14 mouse cellular contexts compared by ENCODE assay signal in the genomic region with DNA sequence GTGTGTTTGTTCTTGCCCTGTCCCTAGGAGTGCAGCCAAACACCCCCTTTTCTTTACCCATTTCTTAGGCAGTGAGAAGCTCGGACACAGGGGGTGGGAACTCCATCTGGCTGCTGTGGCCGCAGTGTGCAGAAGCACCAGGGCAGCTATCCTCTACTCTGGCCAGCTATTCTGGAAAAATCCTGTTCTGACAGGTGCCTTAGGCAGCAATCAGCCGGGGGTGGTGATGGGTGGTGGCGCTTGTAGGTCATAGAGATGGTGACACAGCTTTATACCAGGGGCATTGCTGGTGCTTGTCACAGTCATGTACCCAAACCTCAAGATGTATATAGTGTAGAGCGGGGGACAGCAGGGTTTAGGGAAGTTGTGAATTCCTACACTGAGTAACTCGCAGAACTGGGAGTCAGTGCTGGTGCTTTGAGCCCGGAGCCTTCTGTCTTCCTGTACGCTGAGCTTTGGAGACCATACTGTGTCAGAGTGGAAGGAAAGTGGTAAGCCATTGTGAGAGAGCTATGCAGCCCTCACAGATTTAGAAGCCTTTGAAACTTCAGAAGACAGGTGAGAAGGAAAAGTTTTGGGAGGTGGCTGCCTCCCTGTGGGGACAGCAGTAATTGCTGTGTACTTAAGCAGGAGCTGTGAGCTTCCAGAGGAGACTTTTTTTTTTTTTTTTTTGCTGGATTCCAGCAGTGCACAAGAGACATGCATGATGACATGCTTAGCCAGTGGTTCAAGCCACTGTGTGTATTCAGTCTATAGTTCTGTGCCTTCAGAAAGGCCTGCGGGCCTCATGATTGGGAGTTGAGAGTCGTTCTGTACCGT. TPM values are rescaled to one million over a fixed set of nuclear protein-coding genes. Genes with fewer than 3 reads are reported as not detected.
DNase-seq lines count a peak whose midpoint lies in the region; ATAC-seq and TF ChIP-seq lines count a peak whose summit lies in the region.
"Had no signal": no experiment of that assay in that cellular context is flagged by ENCODE, and none has a peak within 500 bp of the region (broad histone marks: within the 10 kb centered on the region; RNA-seq: fewer than 3 reads in every experiment).

No protein-coding gene starts in this region.

- peak; percentile 12; the same call in 1 of the 2 replicates for TF ChIP-seq CTCF in forebrain, postnatal 0 days (IDR thresholded peaks at IDR 0.05; ENCODE audit: low read depth)

- no peak overlapping the region for H3K27ac ChIP-seq in forebrain, postnatal 0 days (ENCODE audit: low read depth, low read length)
- no peak overlapping the region for H3K27ac ChIP-seq in forebrain, embryonic 10.5 days
- H3K27ac ChIP-seq in kidney, embryonic 15.5 days, result peak overlapping the region; percentile 45; the same call in 1 of the 2 replicates
- no peak overlapping the region for H3K27ac ChIP-seq in ES-E14 (ENCODE audit: insufficient read depth, low read depth, low read length, poor library complexity, severe bottlenecking)
- H3K27ac ChIP-seq in liver, embryonic 12.5 days, result no peak overlapping the region
- H3K27ac ChIP-seq: hindbrain, embryonic 13.5 days; liver, embryonic 14.5 days; neural tube, embryonic 12.5 days had no signal

- peaks cover 13% of the 10 kb centered on the region for H3K4me1 ChIP-seq in forebrain, postnatal 0 days (ENCODE audit: insufficient read depth)
- H3K4me1 ChIP-seq in forebrain, embryonic 10.5 days, result peaks cover 74% of the 10 kb centered on the region
- peaks cover 55% of the 10 kb centered on the region for H3K4me1 ChIP-seq in kidney, embryonic 15.5 days
- H3K4me1 ChIP-seq in ES-E14 (ENCODE audit: control insufficient read depth in 2 of 2, insufficient read depth in 2 of 2, low read length in 2 of 2, poor library complexity in 1 of 2), result peaks cover 8 to 22% of the 10 kb centered on the region in 2 experiments
- H3K4me1 ChIP-seq in liver, embryonic 12.5 days, result peaks cover 58% of the 10 kb centered on the region

- no peak overlapping the region for H3K4me2 ChIP-seq in forebrain, postnatal 0 days (ENCODE audit: low read depth)
- no peak overlapping the region for H3K4me2 ChIP-seq in kidney, embryonic 15.5 days
- no peak overlapping the region for H3K4me2 ChIP-seq in liver, embryonic 12.5 days
- H3K4me2 ChIP-seq: hindbrain, embryonic 13.5 days; neural tube, embryonic 12.5 days had no signal

- H3K27me3 ChIP-seq in forebrain, postnatal 0 days (ENCODE audit: insufficient read depth, low read length), result no peaks in the 10 kb centered on the region
- H3K27me3 ChIP-seq in forebrain, embryonic 10.5 days (ENCODE audit: poor library complexity, severe bottlenecking), result no peaks in the 10 kb centered on the region
- H3K27me3 ChIP-seq in kidney, embryonic 15.5 days, result no peaks in the 10 kb centered on the region
- H3K27me3 ChIP-seq in liver, embryonic 12.5 days (replicated peaks), result no peaks in the 10 kb centered on the region
- H3K27me3 ChIP-seq: hindbrain, embryonic 13.5 days; neural tube, embryonic 12.5 days had no signal

- no peak for ATAC-seq in forebrain, postnatal 0 days
- no peak for ATAC-seq in kidney, embryonic 15.5 days (replicated peaks; ENCODE audit: low FRiP score)
- ATAC-seq in liver, embryonic 12.5 days, result peak; percentile 13; the same call in 1 of the 2 replicates

- in situ Hi-C loops in ES-E14 (cut with MboI; ENCODE audit: low sequenced_read_pairs in 2 of 2, unreplicated experiment in 2 of 2), result no loop called here

- 77% methylated on average over 11 of the region's 11 CpGs for WGBS in forebrain, postnatal 0 days
- 90% methylated on average over 11 of the region's 11 CpGs for WGBS in forebrain, embryonic 10.5 days
- 73% methylated on average over 11 of the region's 11 CpGs for WGBS in kidney, embryonic 15.5 days
- 61% methylated on average over 11 of the region's 11 CpGs for WGBS in liver, embryonic 12.5 days (ENCODE audit: insufficient replicate concordance)

- no peak overlapping the region for H3K4me3 ChIP-seq in forebrain, postnatal 0 days (ENCODE audit: low read depth, low read length)
- H3K4me3 ChIP-seq in forebrain, embryonic 10.5 days, result no peak overlapping the region
- no peak overlapping the region for H3K4me3 ChIP-seq in kidney, embryonic 15.5 days (replicated peaks)
- no peak overlapping the region for H3K4me3 ChIP-seq in ES-E14 (ENCODE audit: insufficient read depth in 1 of 2, low read depth in 1 of 2, low read length in 2 of 2, poor library complexity in 1 of 2, severe bottlenecking in 1 of 2)
- no peak overlapping the region for H3K4me3 ChIP-seq in liver, embryonic 12.5 days
- H3K4me3 ChIP-seq: hindbrain, embryonic 13.5 days; neural tube, embryonic 12.5 days had no signal

- H3K9ac ChIP-seq in forebrain, postnatal 0 days, result no peak overlapping the region
- no peak overlapping the region for H3K9ac ChIP-seq in kidney, embryonic 15.5 days
- no peak overlapping the region for H3K9ac ChIP-seq in ES-E14 (ENCODE audit: insufficient read depth, low read depth, low read length, poor library complexity, severe bottlenecking)
- no peak overlapping the region for H3K9ac ChIP-seq in liver, embryonic 12.5 days
- H3K9ac ChIP-seq: hindbrain, embryonic 13.5 days; liver, embryonic 14.5 days; neural tube, embryonic 12.5 days had no signal

- no peaks in the 10 kb centered on the region for H3K36me3 ChIP-seq in forebrain, postnatal 0 days (ENCODE audit: insufficient read depth)
- H3K36me3 ChIP-seq in forebrain, embryonic 10.5 days (replicated peaks), result 0 out of 2 replicates have a peak, but pooled peaks cover 5% of the 10 kb centered on the region
- H3K36me3 ChIP-seq in kidney, embryonic 15.5 days, result no peaks in the 10 kb centered on the region
- no peaks in the 10 kb centered on the region for H3K36me3 ChIP-seq in ES-E14 (ENCODE audit: control insufficient read depth, insufficient read depth, low read length, poor library complexity, severe bottlenecking)
- no peaks in the 10 kb centered on the region for H3K36me3 ChIP-seq in liver, embryonic 12.5 days
- H3K36me3 ChIP-seq: hindbrain, embryonic 13.5 days; neural tube, embryonic 12.5 days had no signal

- DNase-seq in forebrain, postnatal 0 days, result no peak
- no peak for DNase-seq in forebrain, embryonic 10.5 days (ENCODE audit: extremely low spot score, low spot score)
- no peak for DNase-seq in kidney, adult 8-10 months
- no peak for DNase-seq in ES-E14 (ENCODE audit: low read depth, low spot score)
- DNase-seq in right cerebral cortex, postnatal 10 days (ENCODE audit: low spot score in 2 of 2), result no peak
- no peak for DNase-seq in thymus, postnatal 4 days
- DNase-seq: cerebellum, adult 11 months; gastrocnemius, postnatal 36 days; right cerebral cortex, postnatal 14 days had no signal

- H3K9me3 ChIP-seq in forebrain, postnatal 0 days (ENCODE audit: low read length), result no peaks in the 10 kb centered on the region
- no peaks in the 10 kb centered on the region for H3K9me3 ChIP-seq in forebrain, embryonic 10.5 days
- no peaks in the 10 kb centered on the region for H3K9me3 ChIP-seq in kidney, embryonic 15.5 days (replicated peaks)
- no peaks in the 10 kb centered on the region for H3K9me3 ChIP-seq in ES-E14 (ENCODE audit: control insufficient read depth, insufficient read depth, low read depth, low read length)
- no peaks in the 10 kb centered on the region for H3K9me3 ChIP-seq in liver, embryonic 12.5 days (replicated peaks)
- H3K9me3 ChIP-seq: hindbrain, embryonic 13.5 days; neural tube, embryonic 12.5 days had no signal

TF ChIP-seq in ES-E14, 5 proteins besides CTCF, POLR2A, EP300 and RAD21:
- TF ChIP-seq ZNF384 (IDR thresholded peaks at IDR 0.05; ENCODE audit: low read depth, low read length), result peak; percentile 93
- no peak for TF ChIP-seq HCFC1 (IDR thresholded peaks at IDR 0.05; ENCODE audit: borderline replicate concordance, insufficient read depth, low read length)

RNA-seq across cellular contexts. Expression of a gene that starts 19.2 kb away (rescaled TPM):
- total RNA-seq in forebrain, postnatal 0 days (2014; rRNA removed), result 39.6 and 46.7 TPM in 2 replicates
- 4.0 and 5.5 TPM in 2 replicates for polyA plus RNA-seq in forebrain, postnatal 0 days (2015; fragmentation: Nextera tagmentation; extraction: Ambion mirVana)
- 11.6 and 11.9 TPM in 2 replicates for polyA plus RNA-seq in forebrain, embryonic 10.5 days (2016; fragmentation: Nextera tagmentation; extraction: Ambion mirVana)
- polyA plus RNA-seq in kidney, embryonic 15.5 days (2015; fragmentation: Nextera tagmentation; extraction: Ambion mirVana), result 18.6 and 19.4 TPM in 2 replicates
- total RNA-seq in ES-E14 (2012; rRNA removed), result 52.8 and 87.9 TPM in 2 replicates
- 5.4 and 5.7 TPM in 2 replicates for polyA plus RNA-seq in liver, embryonic 12.5 days (2016; fragmentation: Nextera tagmentation; extraction: Ambion mirVana)

RNA-seq across cellular contexts. Expression of a gene that starts 46.7 kb away (rescaled TPM):
- 15.7 and 18.3 TPM in 2 replicates for total RNA-seq in forebrain, postnatal 0 days (2014; rRNA removed)
- 7.7 and 11.6 TPM in 2 replicates for polyA plus RNA-seq in forebrain, postnatal 0 days (2015; fragmentation: Nextera tagmentation; extraction: Ambion mirVana)
- 12.8 and 13.0 TPM in 2 replicates for polyA plus RNA-seq in forebrain, embryonic 10.5 days (2016; fragmentation: Nextera tagmentation; extraction: Ambion mirVana)
- 25.3 and 26.0 TPM in 2 replicates for polyA plus RNA-seq in kidney, embryonic 15.5 days (2015; fragmentation: Nextera tagmentation; extraction: Ambion mirVana)
- total RNA-seq in ES-E14 (2012; rRNA removed), result 26.5 and 43.6 TPM in 2 replicates
- polyA plus RNA-seq in liver, embryonic 12.5 days (2016; fragmentation: Nextera tagmentation; extraction: Ambion mirVana), result 11.9 and 12.7 TPM in 2 replicates
